Mouse (Mus musculus): ENCODE data around the gene Cyld. TPM values are rescaled to one million over a fixed set of nuclear protein-coding genes. Genes with fewer than 3 reads are reported as not detected.

The Cyld gene
- polyA plus RNA-seq, 1 experiment from 2014 or later = 15.4 TPM

GRCm38 (mm10) chr8:88691961-88692360 is 4.9 kb upstream of the Cyld start:
- Histone ChIP-seq H3K9me3 (no peaks in the 10 kb centered on the region), H3K36me3 (no peaks in the 10 kb centered on the region), H3K9ac (no peak overlapping the region), H3K4me1 (peaks cover 10% of the 10 kb centered on the region), H3K4me3 (no peak overlapping the region), H3K27me3 (no peaks in the 10 kb centered on the region), H3K4me2 (replicated peaks) (no peak overlapping the region), H3K27ac (no peak overlapping the region)
- no peak for ATAC-seq (ENCODE audit: low FRiP score, low read depth)
- 38% methylated on average over 7 of the region's 7 CpGs for WGBS

- WGBS = 74% methylated on average over 6 of the region's 6 CpGs
- Histone ChIP-seq H3K9me3 (no peaks in the 10 kb centered on the region), H3K36me3 (no peaks in the 10 kb centered on the region), H3K9ac (no peak overlapping the region), H3K27me3 (no peaks in the 10 kb centered on the region), H3K4me2 (replicated peaks) (no peak overlapping the region), H3K4me1 (peaks cover 14% of the 10 kb centered on the region), H3K27ac (no peak overlapping the region), H3K4me3 (no peak overlapping the region)
- no peak for ATAC-seq (ENCODE audit: low FRiP score, low read depth)
These were observed 4.0 kb upstream of the Cyld start for GRCm38 (mm10) chr8:88692866-88693265.

DNA sequence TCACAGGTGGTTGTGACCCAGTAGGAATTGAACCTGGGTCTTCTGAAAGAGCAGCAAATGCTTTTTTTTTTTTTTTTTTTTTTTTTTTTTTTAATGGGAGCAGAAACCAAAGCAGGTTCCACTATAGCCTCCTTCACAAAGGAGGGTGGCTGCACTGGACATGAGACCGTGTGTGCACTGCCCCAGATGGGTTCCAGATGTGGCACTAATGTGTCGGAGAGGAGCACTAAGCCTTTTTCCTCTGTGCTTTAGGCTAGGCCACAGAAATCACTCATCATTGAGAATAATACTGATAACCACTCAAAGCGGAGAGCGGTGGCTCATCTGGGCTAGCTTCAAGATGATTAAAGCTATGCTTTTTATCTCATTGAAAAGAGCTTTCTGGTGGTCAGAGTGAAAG is 3.5 kb upstream of the Cyld start:
- Histone ChIP-seq H3K27ac (no peak overlapping the region), H3K27me3 (no peaks in the 10 kb centered on the region)
- WGBS = 44% methylated on average over 4 of the region's 4 CpGs

DNA sequence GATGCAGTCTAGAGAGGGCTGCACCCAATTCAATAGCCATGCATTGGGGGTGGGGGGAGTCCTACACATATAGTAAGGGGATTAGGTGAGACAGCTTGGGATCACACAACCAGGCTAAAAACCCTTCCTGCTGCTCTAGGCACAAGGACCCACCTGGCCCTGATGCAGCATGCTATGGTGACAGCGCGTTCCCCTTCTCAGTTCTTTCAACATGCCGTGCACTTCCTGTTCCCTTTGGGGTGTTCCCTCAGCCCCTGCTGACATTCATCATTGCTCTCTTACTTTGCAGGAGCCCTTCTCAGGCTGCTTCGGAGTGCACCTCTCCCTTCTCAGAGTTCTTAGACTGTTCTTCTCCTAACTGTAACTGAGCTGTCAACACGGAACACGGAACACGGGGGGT is 2.5 kb upstream of the Cyld start:
- ATAC-seq (ENCODE audit: low FRiP score, low read depth) = no peak
- Histone ChIP-seq H3K4me2 (replicated peaks) (no peak overlapping the region), H3K4me3 (no peak overlapping the region), H3K27ac (no peak overlapping the region), H3K9ac (no peak overlapping the region), H3K4me1 (peaks cover 16% of the 10 kb centered on the region), H3K9me3 (no peaks in the 10 kb centered on the region), H3K27me3 (no peaks in the 10 kb centered on the region), H3K36me3 (no peaks in the 10 kb centered on the region)
- WGBS = 66% methylated on average over 7 of the region's 7 CpGs

More for the DNA sequence above, 3.5 kb upstream of the Cyld start:
- no peak for ATAC-seq (ENCODE audit: low FRiP score, low read depth)
- Histone ChIP-seq H3K9ac (no peak overlapping the region), H3K9me3 (no peaks in the 10 kb centered on the region), H3K4me2 (replicated peaks) (no peak overlapping the region), H3K36me3 (no peaks in the 10 kb centered on the region), H3K4me3 (no peak overlapping the region), H3K4me1 (peaks cover 16% of the 10 kb centered on the region)

DNA sequence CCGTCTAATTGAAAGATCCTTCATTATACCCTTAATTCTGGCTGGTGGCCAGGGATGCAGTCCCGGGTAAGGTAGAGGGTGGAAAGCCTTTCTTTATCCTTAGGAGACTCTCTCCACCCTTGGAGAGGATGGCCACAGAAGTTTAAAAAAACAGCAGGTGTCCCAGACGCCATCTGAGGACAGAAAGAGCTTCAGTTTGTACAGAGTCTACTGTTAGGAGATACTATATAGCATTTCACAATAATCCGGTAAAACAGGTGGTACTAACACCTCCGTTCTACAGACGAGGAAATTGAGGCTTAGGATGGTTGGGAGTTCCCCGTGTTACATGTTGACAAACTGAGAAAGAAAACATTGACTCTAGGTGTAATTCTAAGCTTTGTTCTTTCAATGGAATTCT is 600 bp upstream of the Cyld start:
- Histone ChIP-seq H3K27me3 (no peaks in the 10 kb centered on the region), H3K9ac (no peak overlapping the region; the same call in 1 of the 2 replicates), H3K4me1 (peaks cover 16% of the 10 kb centered on the region), H3K4me2 (replicated peaks) (peak overlapping the region; percentile 58), H3K36me3 (no peaks in the 10 kb centered on the region), H3K4me3 (peak overlapping the region; percentile 91), H3K27ac (no peak overlapping the region), H3K9me3 (no peaks in the 10 kb centered on the region)
- no peak for ATAC-seq (ENCODE audit: low FRiP score, low read depth)
- WGBS = 20% methylated on average over 7 of the region's 7 CpGs

DNA sequence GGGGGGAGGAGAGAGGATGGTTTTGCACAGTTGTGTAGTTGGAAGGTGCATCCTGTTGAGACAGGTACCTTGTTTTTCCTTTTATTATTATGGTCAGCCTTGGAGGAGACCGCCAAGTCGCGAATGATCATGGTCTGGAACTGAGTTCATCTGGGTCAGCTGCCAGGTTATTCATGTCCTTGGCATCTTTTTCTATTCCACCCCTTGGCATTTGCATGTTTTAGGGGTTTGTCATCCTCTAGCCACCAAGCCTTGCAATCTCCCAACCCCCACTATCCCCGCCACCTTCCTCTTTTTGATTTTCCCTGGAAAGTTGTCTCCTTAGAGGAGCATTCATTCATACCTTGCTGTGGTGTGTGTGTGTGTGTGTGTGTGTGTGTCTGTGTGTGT is 809 bp downstream of the Cyld start:
- WGBS = 21% methylated on average over 4 of the region's 4 CpGs
- H3K9ac ChIP-seq = peak overlapping the region; percentile 85
- no peak overlapping the region for H3K27ac ChIP-seq
- peak; percentile 1; the same call in 1 of the 2 replicates for ATAC-seq (ENCODE audit: low FRiP score, low read depth)
- no peaks in the 10 kb centered on the region for H3K9me3 ChIP-seq
- peaks cover 10% of the 10 kb centered on the region for H3K4me1 ChIP-seq
- H3K4me3 ChIP-seq = peak overlapping the region; percentile 91
- no peaks in the 10 kb centered on the region for H3K27me3 ChIP-seq
- H3K36me3 ChIP-seq = no peaks in the 10 kb centered on the region
- peak overlapping the region; percentile 75 for H3K4me2 ChIP-seq (replicated peaks)

DNA sequence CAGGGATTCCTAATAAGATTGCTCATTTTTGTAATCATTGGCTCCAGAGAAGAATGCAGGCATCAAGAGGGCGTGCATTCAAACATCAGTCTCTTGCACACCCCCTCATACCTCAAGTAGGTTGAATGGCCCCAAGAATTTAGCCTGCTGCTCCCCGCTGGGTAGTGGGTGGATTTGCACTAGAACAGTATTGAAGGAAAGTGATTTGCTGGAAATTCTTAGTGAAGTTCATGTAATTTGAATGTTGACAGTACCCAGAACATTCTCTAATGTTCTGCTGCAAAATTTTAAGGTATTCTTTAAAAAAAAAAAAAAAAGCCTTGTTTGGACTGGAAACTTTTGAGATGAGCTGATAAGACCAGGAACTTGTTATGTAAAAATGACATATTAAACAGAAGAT is 1.2 kb downstream of the Cyld start:
- Histone ChIP-seq H3K9ac (peak overlapping the region; percentile 85), H3K4me2 (replicated peaks) (peak overlapping the region; percentile 75), H3K4me1 (peaks cover 10% of the 10 kb centered on the region), H3K27ac (no peak overlapping the region), H3K27me3 (no peaks in the 10 kb centered on the region), H3K9me3 (no peaks in the 10 kb centered on the region), H3K36me3 (no peaks in the 10 kb centered on the region), H3K4me3 (peak overlapping the region; percentile 91)
- ATAC-seq (ENCODE audit: low FRiP score, low read depth) = no peak
- 44% methylated on average over 2 of the region's 2 CpGs for WGBS

DNA sequence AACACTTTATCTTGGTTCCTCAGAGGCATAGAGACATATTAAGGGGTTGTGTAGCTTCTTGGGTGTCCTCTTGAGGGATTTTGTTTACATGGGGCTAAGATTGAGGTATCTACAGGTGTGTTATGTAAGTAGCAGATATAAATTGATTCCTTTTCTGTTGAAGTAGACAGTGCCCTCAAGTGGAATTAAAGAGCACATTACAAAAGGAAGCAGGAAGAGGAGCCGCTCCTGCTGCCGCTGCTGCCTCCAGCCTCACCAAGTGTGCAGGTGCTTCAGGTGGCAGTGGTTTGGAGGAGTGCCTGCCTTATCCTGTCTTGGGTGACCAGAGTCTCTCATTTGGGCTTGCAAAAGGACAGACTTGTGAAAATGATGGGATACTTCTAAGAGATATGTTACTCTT is 4.8 kb downstream of the Cyld start:
- no peak overlapping the region for H3K9ac ChIP-seq
- H3K27ac ChIP-seq = no peak overlapping the region
- no peak overlapping the region for H3K4me3 ChIP-seq
- H3K36me3 ChIP-seq = no peaks in the 10 kb centered on the region
- H3K4me1 ChIP-seq = peaks cover 8% of the 10 kb centered on the region
- no peaks in the 10 kb centered on the region for H3K27me3 ChIP-seq
- H3K9me3 ChIP-seq = no peaks in the 10 kb centered on the region
- ATAC-seq (ENCODE audit: low FRiP score, low read depth) = no peak
- 40% methylated on average over 2 of the region's 2 CpGs for WGBS
- H3K4me2 ChIP-seq (replicated peaks) = no peak overlapping the region

DNA sequence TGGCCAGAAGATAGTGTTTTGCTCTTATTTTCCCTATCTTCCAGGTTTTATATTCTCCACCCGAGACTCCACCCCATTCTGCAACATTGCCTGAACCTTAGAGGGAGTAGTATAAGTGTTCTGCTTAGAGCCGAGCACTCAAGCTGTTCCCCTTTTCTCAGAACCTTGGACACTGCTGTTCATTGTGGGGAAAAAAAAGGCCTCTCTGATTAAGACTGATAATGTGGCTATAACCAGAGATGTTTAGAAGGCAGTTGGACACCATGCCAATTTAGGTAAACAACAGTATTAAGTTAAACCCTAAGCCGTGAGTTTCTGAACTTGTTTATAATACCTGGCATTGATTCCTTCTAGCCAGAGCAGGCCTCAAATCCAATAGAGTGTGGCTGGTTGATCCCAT is 6.0 kb downstream of the Cyld start:
- 83% methylated on average over 3 of the region's 3 CpGs for WGBS
- no peaks in the 10 kb centered on the region for H3K27me3 ChIP-seq

DNA sequence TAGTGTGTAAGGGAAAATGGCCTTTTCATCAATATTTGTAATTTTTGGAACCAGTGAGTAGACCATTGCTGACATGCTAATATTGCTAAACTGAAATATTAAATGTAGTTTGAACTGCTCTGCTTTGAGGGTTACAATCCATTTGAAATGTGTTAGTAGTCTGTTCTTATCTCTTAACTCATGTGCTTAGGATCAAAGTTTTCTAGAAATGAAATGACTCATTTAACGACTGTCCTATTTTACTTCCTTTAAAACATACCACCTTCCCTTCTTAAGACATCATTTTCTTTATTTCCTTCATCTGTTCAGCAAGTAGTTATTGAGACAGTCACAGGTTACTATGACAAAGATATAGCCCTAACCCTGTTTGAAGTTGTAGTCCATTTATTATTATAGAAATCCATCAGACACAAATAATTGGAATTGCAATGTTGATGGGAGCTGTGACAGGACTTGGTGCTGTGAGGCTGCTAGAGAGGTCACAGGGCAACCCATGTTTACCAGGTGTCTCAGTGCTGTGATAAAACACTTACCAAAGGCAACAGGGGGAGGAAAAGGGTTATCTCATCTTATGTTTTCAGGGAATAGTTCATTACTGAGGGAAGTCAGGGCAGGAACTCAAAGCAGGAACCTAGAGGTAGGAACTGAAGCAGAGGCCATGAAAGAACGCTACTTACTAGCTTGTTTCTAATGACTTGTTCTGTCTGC is 26.6 kb downstream of the Cyld start:
- H3K4me1 ChIP-seq = no peaks in the 10 kb centered on the region
- ATAC-seq (ENCODE audit: low FRiP score, low read depth) = no peak
- peaks cover 43% of the 10 kb centered on the region for H3K36me3 ChIP-seq
- WGBS = 93% methylated on average over 2 of the region's 2 CpGs
- H3K27me3 ChIP-seq = no peaks in the 10 kb centered on the region
- no peak overlapping the region for H3K4me2 ChIP-seq (replicated peaks)
- H3K4me3 ChIP-seq = no peak overlapping the region
- no peak overlapping the region for H3K9ac ChIP-seq
- H3K9me3 ChIP-seq = no peaks in the 10 kb centered on the region
- no peak overlapping the region for H3K27ac ChIP-seq

More for the DNA sequence above, 6.0 kb downstream of the Cyld start:
- ATAC-seq (ENCODE audit: low FRiP score, low read depth) = no peak
- Histone ChIP-seq H3K36me3 (no peaks in the 10 kb centered on the region), H3K9me3 (no peaks in the 10 kb centered on the region), H3K4me3 (no peak overlapping the region), H3K4me1 (peaks cover 6% of the 10 kb centered on the region), H3K27ac (no peak overlapping the region), H3K9ac (no peak overlapping the region), H3K4me2 (replicated peaks) (no peak overlapping the region)

- Histone ChIP-seq H3K36me3 (no peaks in the 10 kb centered on the region), H3K4me3 (0 out of 2 replicates have a peak overlapping the region, but pooled peaks have one; percentile 5), H3K27ac (no peak overlapping the region), H3K27me3 (peaks cover 18% of the 10 kb centered on the region; the same call in 1 of the 2 replicates), H3K4me1 (no peaks in the 10 kb centered on the region), H3K9ac (no peak overlapping the region), H3K9me3 (no peaks in the 10 kb centered on the region), H3K4me2 (replicated peaks) (peak overlapping the region; percentile 53)
- 3% methylated on average over 14 of the region's 14 CpGs for WGBS
- ATAC-seq (ENCODE audit: low FRiP score, low read depth) = peak; percentile 61; the same call in 1 of the 2 replicates
These were observed 58.5 kb downstream of the Cyld start for GRCm38 (mm10) chr8:88755175-88755791.

- no peak for ATAC-seq (ENCODE audit: low FRiP score, low read depth)
- 70% methylated on average over 12 of the region's 12 CpGs for WGBS
- H3K4me2 ChIP-seq (replicated peaks) = no peak overlapping the region
- no peaks in the 10 kb centered on the region for H3K4me1 ChIP-seq
- H3K9ac ChIP-seq = no peak overlapping the region
- H3K4me3 ChIP-seq = no peak overlapping the region
- H3K27me3 ChIP-seq = peaks cover 12% of the 10 kb centered on the region; the same call in 1 of the 2 replicates
- H3K27ac ChIP-seq = no peak overlapping the region
- H3K36me3 ChIP-seq = no peaks in the 10 kb centered on the region
- H3K9me3 ChIP-seq = no peaks in the 10 kb centered on the region
These were observed 65.2 kb downstream of the Cyld start for GRCm38 (mm10) chr8:88761980-88762379.
